In genomic region chr2:31770781-31771441, GRCm38 (mm10) we compare ENCODE assay signal across 9 mouse cellular contexts. TPM values are rescaled to one million over a fixed set of nuclear protein-coding genes. Genes with fewer than 3 reads are reported as not detected.
A peak's percentile ranks its signal among the peaks of the same experiment; 100 is the strongest.
DNase-seq lines count a peak whose midpoint lies in the region; ATAC-seq lines count a peak whose summit lies in the region.
"Had no signal": no experiment of that assay in that cellular context is flagged by ENCODE, and none has a peak within 500 bp of the region (broad histone marks: within the 10 kb centered on the region; RNA-seq: fewer than 3 reads in every experiment).

No protein-coding gene starts in this region.

- no peaks in the 10 kb centered on the region for H3K9me3 ChIP-seq in embryonic facial prominence, embryonic 15.5 days (replicated peaks)
- no peaks in the 10 kb centered on the region for H3K9me3 ChIP-seq in limb, embryonic 12.5 days

- peak overlapping the region; percentile 76 for H3K27ac ChIP-seq in embryonic facial prominence, embryonic 15.5 days (replicated peaks)
- H3K27ac ChIP-seq in limb, embryonic 12.5 days, result peak overlapping the region; percentile 69

- intact Hi-C loops in heart, postnatal 25 days (cut with DNase I), result no loop called here

- peaks cover 69% of the 10 kb centered on the region for H3K4me1 ChIP-seq in embryonic facial prominence, embryonic 15.5 days
- peaks cover 63% of the 10 kb centered on the region for H3K4me1 ChIP-seq in limb, embryonic 12.5 days (replicated peaks)

- H3K27me3 ChIP-seq in embryonic facial prominence, embryonic 15.5 days, result no peaks in the 10 kb centered on the region
- H3K27me3 ChIP-seq in limb, embryonic 12.5 days, result no peaks in the 10 kb centered on the region

- H3K4me2 ChIP-seq in embryonic facial prominence, embryonic 15.5 days (replicated peaks), result no peak overlapping the region
- peak overlapping the region; percentile 39 for H3K4me2 ChIP-seq in limb, embryonic 12.5 days

- DNase-seq in 3T3-L1 (ENCODE audit: low read depth, low spot score) (peak; percentile 99), MN1 (ENCODE audit: low spot score) (peak; percentile 54)
- peak; percentile 81 for DNase-seq in heart, postnatal 25 days (ENCODE audit: low spot score)
- DNase-seq in cerebellum, adult 9-10 months, result no peak
- DNase-seq in left cerebral cortex, adult 11 months (ENCODE audit: low spot score), result no peak

- no peak overlapping the region for H3K4me3 ChIP-seq in embryonic facial prominence, embryonic 15.5 days (replicated peaks)
- H3K4me3 ChIP-seq in limb, embryonic 12.5 days (replicated peaks), result no peak overlapping the region
- H3K4me3 ChIP-seq: erythroblast, embryonic 14.5 days had no signal

- 8% methylated on average over 7 of the region's 7 CpGs for WGBS in embryonic facial prominence, embryonic 15.5 days
- WGBS in limb, embryonic 12.5 days, result 5% methylated on average over 7 of the region's 7 CpGs

- no peak overlapping the region for H3K9ac ChIP-seq in embryonic facial prominence, embryonic 15.5 days
- H3K9ac ChIP-seq in limb, embryonic 12.5 days (replicated peaks), result no peak overlapping the region

- 0 out of 2 replicates have a peak, but pooled peaks cover 4% of the 10 kb centered on the region for H3K36me3 ChIP-seq in embryonic facial prominence, embryonic 15.5 days
- peaks cover 22% of the 10 kb centered on the region for H3K36me3 ChIP-seq in limb, embryonic 12.5 days

- peak; percentile 52; the same call in 1 of the 2 replicates for ATAC-seq in embryonic facial prominence, embryonic 15.5 days (ENCODE audit: insufficient number of reproducible peaks, low FRiP score, low TSS enrichment, low read depth)
- ATAC-seq in limb, embryonic 12.5 days (ENCODE audit: insufficient number of reproducible peaks, insufficient read depth, low FRiP score, low TSS enrichment, low read depth), result peak; percentile 75
- ATAC-seq in monocyte, adult 5-6 weeks (replicated peaks; ENCODE audit: insufficient number of reproducible peaks, low FRiP score, low TSS enrichment, poor library complexity, severe bottlenecking), result peak; percentile 84

RNA-seq across cellular contexts. Expression of gene Qrfp, which starts 39.5 kb away (rescaled TPM):
- 0.07 TPM in 1 of 2 replicates, not detected in the other for polyA plus RNA-seq in embryonic facial prominence, embryonic 15.5 days (2015; fragmentation: Nextera tagmentation; extraction: Ambion mirVana)
- total RNA-seq in heart, postnatal 25 days (2021), result not detected
- polyA plus RNA-seq in limb, embryonic 12.5 days (2016; fragmentation: Nextera tagmentation; extraction: Ambion mirVana), result 0.20 and 0.34 TPM in 2 replicates
- total RNA-seq in monocyte, adult 5-6 weeks (2017), result 9.8 to 19.1 TPM (median 10.5 TPM) in 3 replicates
- polyA plus RNA-seq: erythroblast, embryonic 14.5 days had no signal

Comparison
In these comparisons a context has a peak if more than half of its experiments do, and no peak if none do; other contexts are left out.
1. DNase-seq: peak in 3T3-L1 (single experiment), MN1 (single experiment) and heart, postnatal 25 days (single experiment); none in cerebellum, adult 9-10 months (single experiment) and left cerebral cortex, adult 11 months (single experiment).
2. RNA of gene Qrfp, which starts 39.5 kb away (total RNA-seq): 9.8 to 19.1 TPM in monocyte, adult 5-6 weeks; not detected in heart, postnatal 25 days; every median in the first group is over 10 times any median in the second.
3. Peak in every context shown above with its lines, with median percentiles within 50 percentile points of each other: ATAC-seq.